In genomic region chr4:155602753-155603152, GRCm38 (mm10) we compare ENCODE assay signal across 9 mouse cellular contexts. TPM values are rescaled to one million over a fixed set of nuclear protein-coding genes. Genes with fewer than 3 reads are reported as not detected.
DNase-seq lines count a peak whose midpoint lies in the region; ATAC-seq and TF ChIP-seq lines count a peak whose summit lies in the region.
"Had no signal": no experiment of that assay in that cellular context is flagged by ENCODE, and none has a peak within 500 bp of the region (broad histone marks: within the 10 kb centered on the region; RNA-seq: fewer than 3 reads in every experiment).

No protein-coding gene starts in this region.

- intact Hi-C loops in heart, postnatal 25 days (cut with DNase I), result no loop called here

- WGBS in heart, embryonic 13.5 days, result 71% methylated on average over 1 of the region's 1 CpGs
- 88% methylated on average over 1 of the region's 1 CpGs for WGBS in forebrain, embryonic 16.5 days
- WGBS in liver, embryonic 15.5 days (ENCODE audit: insufficient replicate concordance), result 20% methylated on average over 1 of the region's 1 CpGs

- peak overlapping the region; percentile 98 for H3K4me3 ChIP-seq in heart, embryonic 13.5 days
- H3K4me3 ChIP-seq in ES-E14 (ENCODE audit: insufficient read depth in 1 of 2, low read depth in 1 of 2, low read length in 2 of 2, poor library complexity in 1 of 2, severe bottlenecking in 1 of 2), result peak overlapping the region; percentile 65 to 87; a peak in 2 of 4 replicates
- H3K4me3 ChIP-seq in forebrain, embryonic 16.5 days (replicated peaks; ENCODE audit: low read length), result peak overlapping the region; percentile 97
- H3K4me3 ChIP-seq in liver, embryonic 15.5 days (replicated peaks), result peak overlapping the region; percentile 98

- peaks cover 43% of the 10 kb centered on the region for H3K36me3 ChIP-seq in heart, embryonic 13.5 days
- peaks cover 9% of the 10 kb centered on the region; the same call in 1 of the 2 replicates for H3K36me3 ChIP-seq in ES-E14 (ENCODE audit: control insufficient read depth, insufficient read depth, low read length, poor library complexity, severe bottlenecking)
- H3K36me3 ChIP-seq in forebrain, embryonic 16.5 days (ENCODE audit: control insufficient read depth, insufficient read depth), result no peaks in the 10 kb centered on the region
- peaks cover 25% of the 10 kb centered on the region for H3K36me3 ChIP-seq in liver, embryonic 15.5 days (replicated peaks)

- peak overlapping the region; percentile 96 for H3K4me2 ChIP-seq in heart, embryonic 13.5 days
- H3K4me2 ChIP-seq in forebrain, embryonic 16.5 days (ENCODE audit: low read length), result peak overlapping the region; percentile 70
- H3K4me2 ChIP-seq in liver, embryonic 15.5 days, result peak overlapping the region; percentile 94

- no peak for DNase-seq in heart, postnatal 25 days (ENCODE audit: low spot score)
- no peak for DNase-seq in ES-E14 (ENCODE audit: low read depth, low spot score)
- no peak for DNase-seq in embryo, embryonic 9.5 days (ENCODE audit: extremely low spot score)
- no peak for DNase-seq in embryo, embryonic 11 days

- ATAC-seq in heart, embryonic 13.5 days (ENCODE audit: extremely low read depth, insufficient number of reproducible peaks, low FRiP score, low TSS enrichment), result no peak
- no peak for ATAC-seq in forebrain, embryonic 16.5 days
- no peak for ATAC-seq in liver, embryonic 15.5 days (ENCODE audit: insufficient read depth)
- ATAC-seq in frontal cortex, adult (ENCODE audit: low TSS enrichment), result no peak

- no peak overlapping the region for H3K27ac ChIP-seq in heart, embryonic 13.5 days (replicated peaks)
- H3K27ac ChIP-seq in ES-E14 (ENCODE audit: insufficient read depth, low read depth, low read length, poor library complexity, severe bottlenecking), result no peak overlapping the region
- no peak overlapping the region for H3K27ac ChIP-seq in forebrain, embryonic 16.5 days (ENCODE audit: low read length)
- peak overlapping the region; percentile 97 for H3K27ac ChIP-seq in liver, embryonic 15.5 days (replicated peaks)

- H3K9ac ChIP-seq in heart, embryonic 13.5 days, result peak overlapping the region; percentile 96
- H3K9ac ChIP-seq in ES-E14 (ENCODE audit: insufficient read depth, low read depth, low read length, poor library complexity, severe bottlenecking), result no peak overlapping the region; the same call in 1 of the 2 replicates
- H3K9ac ChIP-seq in forebrain, embryonic 16.5 days (replicated peaks; ENCODE audit: low read depth, low read length), result no peak overlapping the region
- H3K9ac ChIP-seq in liver, embryonic 15.5 days, result peak overlapping the region; percentile 92

- H3K27me3 ChIP-seq in heart, embryonic 13.5 days (replicated peaks), result no peaks in the 10 kb centered on the region
- no peaks in the 10 kb centered on the region for H3K27me3 ChIP-seq in forebrain, embryonic 16.5 days (replicated peaks; ENCODE audit: control insufficient read depth, insufficient read depth, low read length)
- H3K27me3 ChIP-seq in liver, embryonic 15.5 days, result no peaks in the 10 kb centered on the region

- H3K9me3 ChIP-seq in heart, embryonic 13.5 days, result no peaks in the 10 kb centered on the region
- no peaks in the 10 kb centered on the region for H3K9me3 ChIP-seq in ES-E14 (ENCODE audit: control insufficient read depth, insufficient read depth, low read depth, low read length)
- no peaks in the 10 kb centered on the region for H3K9me3 ChIP-seq in forebrain, embryonic 16.5 days (ENCODE audit: control insufficient read depth, low read length)
- H3K9me3 ChIP-seq in liver, embryonic 15.5 days (replicated peaks), result no peaks in the 10 kb centered on the region

- H3K4me1 ChIP-seq in heart, embryonic 13.5 days, result peaks cover 17% of the 10 kb centered on the region
- peaks cover 0 to 4% of the 10 kb centered on the region in 2 experiments; a peak in 1 of 4 replicates for H3K4me1 ChIP-seq in ES-E14 (ENCODE audit: control insufficient read depth in 2 of 2, insufficient read depth in 2 of 2, low read length in 2 of 2, poor library complexity in 1 of 2)
- peaks cover 14% of the 10 kb centered on the region for H3K4me1 ChIP-seq in forebrain, embryonic 16.5 days (replicated peaks; ENCODE audit: control insufficient read depth, insufficient read depth, low read length)
- peaks cover 72% of the 10 kb centered on the region for H3K4me1 ChIP-seq in liver, embryonic 15.5 days (replicated peaks)

- in situ Hi-C loops in ES-E14 (cut with MboI; ENCODE audit: low sequenced_read_pairs in 2 of 2, unreplicated experiment in 2 of 2), result no loop called here

TF ChIP-seq in ES-E14, 5 proteins besides CTCF, POLR2A, EP300 and RAD21:
- TF ChIP-seq ZNF384 (IDR thresholded peaks at IDR 0.05; ENCODE audit: low read depth, low read length) (no peak), ZC3H11A (IDR thresholded peaks at IDR 0.05; ENCODE audit: borderline replicate concordance, low read depth, low read length) (no peak), MAFK (IDR thresholded peaks at IDR 0.05; ENCODE audit: insufficient read depth, low read depth, low read length) (no peak), CHD2 (IDR thresholded peaks at IDR 0.05; ENCODE audit: low read depth, low read length) (no peak), HCFC1 (IDR thresholded peaks at IDR 0.05; ENCODE audit: borderline replicate concordance, insufficient read depth, low read length) (no peak)

RNA-seq across cellular contexts. Expression of gene Slc35e2, which starts 1.5 kb away (rescaled TPM):
- polyA plus RNA-seq in heart, embryonic 13.5 days (2015; fragmentation: Nextera tagmentation; extraction: Ambion mirVana), result 5.7 and 6.2 TPM in 2 replicates
- 1 to 10 TPM; 7.8 to 7.9 TPM for total RNA-seq in heart, postnatal 25 days (2021)
- total RNA-seq in ES-E14 (2012; rRNA removed), result 25.5 and 33.5 TPM in 2 replicates
- 12.0 and 12.9 TPM in 2 replicates for polyA plus RNA-seq in forebrain, embryonic 16.5 days (2015; fragmentation: Nextera tagmentation; extraction: Ambion mirVana)
- 5.4 and 5.9 TPM in 2 replicates for polyA plus RNA-seq in liver, embryonic 15.5 days (2015; fragmentation: Nextera tagmentation; extraction: Ambion mirVana)

RNA-seq across cellular contexts. Expression of gene Cdk11b, which starts 21.9 kb away (rescaled TPM):
- 39.6 and 40.2 TPM in 2 replicates for polyA plus RNA-seq in heart, embryonic 13.5 days (2015; fragmentation: Nextera tagmentation; extraction: Ambion mirVana)
- total RNA-seq in heart, postnatal 25 days (2021), result 10 to 100 TPM; 29.2 to 30.3 TPM
- 45.7 and 50.1 TPM in 2 replicates for total RNA-seq in ES-E14 (2012; rRNA removed)
- 62.4 and 65.2 TPM in 2 replicates for polyA plus RNA-seq in forebrain, embryonic 16.5 days (2015; fragmentation: Nextera tagmentation; extraction: Ambion mirVana)
- polyA plus RNA-seq in liver, embryonic 15.5 days (2015; fragmentation: Nextera tagmentation; extraction: Ambion mirVana), result 18.6 and 19.9 TPM in 2 replicates

RNA-seq across cellular contexts. Expression of gene Nadk, which starts 40.6 kb away (rescaled TPM):
- 45.0 and 49.3 TPM in 2 replicates for polyA plus RNA-seq in heart, embryonic 13.5 days (2015; fragmentation: Nextera tagmentation; extraction: Ambion mirVana)
- total RNA-seq in heart, postnatal 25 days (2021), result 10 to 100 TPM; 36.6 to 37.3 TPM
- 73.5 and 88.5 TPM in 2 replicates for total RNA-seq in ES-E14 (2012; rRNA removed)
- polyA plus RNA-seq in forebrain, embryonic 16.5 days (2015; fragmentation: Nextera tagmentation; extraction: Ambion mirVana), result 113 and 120 TPM in 2 replicates
- 46.9 and 51.4 TPM in 2 replicates for polyA plus RNA-seq in liver, embryonic 15.5 days (2015; fragmentation: Nextera tagmentation; extraction: Ambion mirVana)

RNA-seq across cellular contexts. Expression of gene Gm10563, which starts 42.5 kb away (rescaled TPM):
- polyA plus RNA-seq in heart, embryonic 13.5 days (2015; fragmentation: Nextera tagmentation; extraction: Ambion mirVana), result not detected in 2 replicates
- not detected for total RNA-seq in heart, postnatal 25 days (2021)
- total RNA-seq in ES-E14 (2012; rRNA removed), result not detected in 2 replicates
- not detected in 2 replicates for polyA plus RNA-seq in forebrain, embryonic 16.5 days (2015; fragmentation: Nextera tagmentation; extraction: Ambion mirVana)
- not detected in 2 replicates for polyA plus RNA-seq in liver, embryonic 15.5 days (2015; fragmentation: Nextera tagmentation; extraction: Ambion mirVana)
- polyA plus RNA-seq: large intestine, adult 2 months had no signal

RNA-seq across cellular contexts. Expression of gene Mmp23, which starts 50.4 kb away (rescaled TPM):
- 67.1 and 73.0 TPM in 2 replicates for polyA plus RNA-seq in heart, embryonic 13.5 days (2015; fragmentation: Nextera tagmentation; extraction: Ambion mirVana)
- 1 to 10 TPM; 8.5 to 8.6 TPM for total RNA-seq in heart, postnatal 25 days (2021)
- total RNA-seq in ES-E14 (2012; rRNA removed), result 12.1 and 19.0 TPM in 2 replicates
- polyA plus RNA-seq in forebrain, embryonic 16.5 days (2015; fragmentation: Nextera tagmentation; extraction: Ambion mirVana), result 3.0 and 3.2 TPM in 2 replicates
- polyA plus RNA-seq in liver, embryonic 15.5 days (2015; fragmentation: Nextera tagmentation; extraction: Ambion mirVana), result 4.9 TPM in 2 replicates

Comparison
In these comparisons a context has a peak if more than half of its experiments do, and no peak if none do; other contexts are left out.
1. H3K9ac ChIP-seq: peak in heart, embryonic 13.5 days (single experiment) and liver, embryonic 15.5 days (single experiment); none in ES-E14 (single experiment) and forebrain, embryonic 16.5 days (single experiment).
2. Peak in every context shown above with its lines, with median percentiles within 50 percentile points of each other: H3K4me2 ChIP-seq and H3K4me3 ChIP-seq.